Mouse (Mus musculus) CD4-positive, CD25-positive, alpha-beta regulatory T cell, adult 9 weeks (primary cell): ENCODE data around the gene Dab2. TPM values are rescaled to one million over a fixed set of nuclear protein-coding genes. Genes with fewer than 3 reads are reported as not detected.

Experiments
- polyA plus RNA-seq: library from polyadenylated mRNA; unstranded; fragments of 100-300 nt; shearing (Covaris generic); gene quantifications from one replicate; pipeline ENCODE4 v1.2.1, GENCODE M21; 2017

Gene Dab2
- polyA plus RNA-seq: not detected

GRCm38 (mm10) chr15:6299554-6299953 is at the start of gene Dab2:
TSS of gene Dab2 (plus strand) at chr15:6299788.

DNA sequence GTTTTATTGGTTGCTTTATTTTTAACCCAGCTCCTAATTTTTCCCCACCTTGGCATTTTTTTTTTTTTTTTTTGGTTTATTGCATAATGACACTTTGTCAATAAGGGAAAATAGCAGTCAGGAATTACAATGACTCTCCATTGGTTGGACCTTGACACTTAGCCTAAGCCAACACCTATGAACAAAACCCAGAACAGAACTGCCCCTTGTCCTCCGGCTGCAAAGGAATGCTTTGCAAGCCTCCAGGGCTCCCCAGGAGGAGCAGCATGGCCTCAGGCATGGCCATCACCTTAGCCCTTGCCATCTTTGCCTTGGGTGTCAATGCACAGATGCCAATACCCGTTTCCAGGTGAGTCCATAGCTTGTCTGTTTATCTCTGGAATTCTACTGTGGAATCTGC is 145.5 kb downstream of the Dab2 start, which contains the start of gene C9:
TSS of gene C9 (plus strand) at position 193 of the 400 bp plus-strand sequence.

Other genes starting within 250 kb of the Dab2 start
- gene C9, start 145.5 kb downstream of the Dab2 start, polyA plus RNA-seq: not detected
- gene Fyb, start 223.1 kb downstream of the Dab2 start, polyA plus RNA-seq: 664 TPM